8 mouse cellular contexts compared by ENCODE assay signal in the genomic region with DNA sequence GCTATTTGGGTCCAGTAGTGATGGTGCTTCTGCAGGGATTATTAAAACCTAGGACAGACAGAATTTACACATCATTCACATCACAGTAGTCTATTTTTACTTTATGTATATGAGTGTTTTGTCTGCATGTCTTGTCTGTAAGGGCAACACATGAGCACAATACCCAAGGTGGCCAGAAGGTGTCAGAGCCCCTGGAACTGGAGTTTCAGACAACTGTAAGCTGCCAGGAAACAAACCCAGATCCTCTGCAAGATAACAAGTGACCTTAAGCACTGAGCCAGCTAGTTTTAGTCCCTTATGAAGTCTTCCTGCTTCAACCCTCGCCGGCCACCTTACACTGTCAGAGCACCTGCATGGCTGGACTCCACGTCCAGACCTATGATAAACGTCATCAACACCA. TPM values are rescaled to one million over a fixed set of nuclear protein-coding genes. Genes with fewer than 3 reads are reported as not detected.
DNase-seq lines count a peak whose midpoint lies in the region.

No protein-coding gene starts in this region.

- peaks cover 65% of the 10 kb centered on the region for H3K36me3 ChIP-seq in megakaryocyte, embryonic 14.5 days (replicated peaks; ENCODE audit: low read length)

- DNase-seq in embryo, embryonic 10.5 days (ENCODE audit: low spot score): peak; percentile 39
- no peak for DNase-seq in embryo, embryonic 10 days (ENCODE audit: low spot score)
- peak; percentile 45 for DNase-seq in retina, postnatal 1 day
- DNase-seq in retina, embryonic 14.5 days (ENCODE audit: low spot score): no peak
- no peak for DNase-seq in frontal cortex, postnatal 25 days (ENCODE audit: low spot score in 2 of 2)
- DNase-seq in cerebellum, adult 11-12 months: no peak
- DNase-seq in gastrocnemius, postnatal 14 days: no peak

- no peaks in the 10 kb centered on the region for H3K27me3 ChIP-seq in megakaryocyte, embryonic 14.5 days (replicated peaks)

- peaks cover 5% of the 10 kb centered on the region; the same call in 1 of the 2 replicates for H3K9me3 ChIP-seq in megakaryocyte, embryonic 14.5 days

- intact Hi-C loops in gastrocnemius, postnatal 14 days (cut with DNase I; ENCODE audit: low total_unique reads): no loop called here

- H3K4me3 ChIP-seq in megakaryocyte, embryonic 14.5 days (replicated peaks): peak overlapping the region; percentile 19

- peaks cover 100% of the 10 kb centered on the region for H3K4me1 ChIP-seq in megakaryocyte, embryonic 14.5 days

RNA-seq across cellular contexts. Expression of a gene that starts 17.9 kb away (rescaled TPM):
- 178 and 286 TPM in 2 replicates for polyA plus RNA-seq in megakaryocyte, embryonic 14.5 days (2012; ENCODE audit: insufficient read depth, low replicate concordance)
- 100 to 1,000 TPM; 151 to 154 TPM for total RNA-seq in gastrocnemius, postnatal 14 days (2021)

RNA-seq across cellular contexts. Expression of a gene that starts 58.4 kb away (rescaled TPM):
- polyA plus RNA-seq in megakaryocyte, embryonic 14.5 days (2012; ENCODE audit: insufficient read depth, low replicate concordance): 6.4 and 8.0 TPM in 2 replicates
- total RNA-seq in gastrocnemius, postnatal 14 days (2021): under 1 TPM; 0.07 to 0.14 TPM

Comparison
In these comparisons a context has a peak if more than half of its experiments do, and no peak if none do; other contexts are left out.
1. DNase-seq: peak in embryo, embryonic 10.5 days (single experiment) and retina, postnatal 1 day (single experiment); none in embryo, embryonic 10 days (single experiment), retina, embryonic 14.5 days (single experiment), frontal cortex, postnatal 25 days (0 of 2), cerebellum, adult 11-12 months (single experiment) and gastrocnemius, postnatal 14 days (single experiment).